Mouse (Mus musculus) 3134 (cell line): Measurements from ENCODE around the gene Mmp15.

Experiments
- DNase-seq: peaks from one replicate; pipeline ENCODE4 v3.0.0-alpha.2; 2011; ENCODE audit warnings: low spot score; ENCODE audit not compliant: insufficient read length; ENCODE audit errors: extremely low read depth

The Mmp15 gene

GRCm38 (mm10) chr8:95422193-95422810 is 70.2 kb downstream of the Mmp15 start:
- no peak for DNase-seq
